In genomic region chr13:114023541-114023940, GRCm38 (mm10) we compare ENCODE assay signal across 15 mouse cellular contexts.
"Had no signal": no experiment of that assay in that cellular context is flagged by ENCODE, and none has a peak within 500 bp of the region (broad histone marks: within the 10 kb centered on the region; RNA-seq: fewer than 3 reads in every experiment).

No protein-coding gene starts in this region.

- H3K36me3 ChIP-seq: limb, embryonic 10.5 days; liver, embryonic 15.5 days; midbrain, embryonic 10.5 days; neural tube, embryonic 15.5 days had no signal

- H3K9me3 ChIP-seq: kidney, embryonic 15.5 days; limb, embryonic 10.5 days; liver, embryonic 15.5 days; midbrain, embryonic 10.5 days; neural tube, embryonic 15.5 days had no signal

- H3K4me1 ChIP-seq: kidney, embryonic 15.5 days; limb, embryonic 10.5 days; liver, embryonic 15.5 days; midbrain, embryonic 10.5 days; neural tube, embryonic 15.5 days had no signal

- H3K27ac ChIP-seq: kidney, embryonic 15.5 days; limb, embryonic 10.5 days; liver, embryonic 15.5 days; midbrain, embryonic 10.5 days; neural tube, embryonic 15.5 days; stomach, postnatal 0 days had no signal

- H3K4me2 ChIP-seq: kidney, embryonic 15.5 days; liver, embryonic 11.5 days; liver, embryonic 15.5 days; neural tube, embryonic 15.5 days had no signal

- H3K27me3 ChIP-seq: kidney, embryonic 15.5 days; liver, embryonic 15.5 days; neural tube, embryonic 15.5 days had no signal

- H3K9ac ChIP-seq: kidney, embryonic 15.5 days; liver, embryonic 15.5 days; neural tube, embryonic 15.5 days had no signal

- ATAC-seq: lung, postnatal 0 days had no signal

- H3K4me3 ChIP-seq: kidney, embryonic 15.5 days; limb, embryonic 10.5 days; liver, embryonic 15.5 days; midbrain, embryonic 10.5 days; myocyte; neural tube, embryonic 15.5 days had no signal

- DNase-seq: kidney, adult 2 months; kidney, postnatal 14 days; lung, postnatal 4 days; midbrain, embryonic 14.5 days; right cerebral cortex, adult 18-20 months; right cerebral cortex, postnatal 25 days had no signal
